Mouse (Mus musculus) adrenal gland, postnatal 4 days (tissue): ENCODE results near the gene Pou6f2. TPM values are rescaled to one million over a fixed set of nuclear protein-coding genes. Genes with fewer than 3 reads are reported as not detected.

Experiments used
- DNase-seq, 2 experiments: peaks; one replicate each; pipeline ENCODE4 v3.0.0; 2021 to 2022; ENCODE audit warnings: low spot score in 2 of 2, mixed read lengths in 2 of 2
- total RNA-seq, 2 experiments: library from RNA; stranded (reverse); gene quantifications; 2 replicates each; pipeline ENCODE4 v1.2.3; 2021

Pou6f2 gene
- total RNA-seq, 2 experiments from 2014 or later, result not detected

- DNase-seq, result peak in 1 of 2 experiments; percentile 3
These were observed 178.8 kb downstream of the Pou6f2 start for GRCm38 (mm10) chr13:18218566-18219234.

DNA sequence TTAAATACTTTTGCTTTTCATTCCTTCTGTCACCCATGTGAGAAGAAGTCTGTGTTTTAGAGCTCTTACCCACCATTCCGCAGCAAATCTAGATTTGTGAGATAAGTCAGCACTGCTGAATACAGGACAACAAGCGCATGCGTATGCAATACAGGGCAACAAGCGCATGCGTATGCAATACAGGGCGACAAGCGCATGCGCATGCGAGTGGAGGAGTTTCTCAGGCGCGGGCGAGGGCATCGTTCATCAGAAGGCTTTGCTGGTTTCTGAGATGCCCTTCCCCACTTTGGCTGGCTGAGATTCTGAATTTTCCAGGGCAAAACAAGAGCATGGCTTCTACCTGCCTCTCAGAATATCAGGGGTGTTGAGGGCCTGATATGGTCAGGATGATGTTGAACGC lies 186.2 kb downstream of the Pou6f2 start:
- DNase-seq, result no peak

GRCm38 (mm10) chr13:18204476-18205250 lies 192.8 kb downstream of the Pou6f2 start:
- DNase-seq, result no peak

- peak in 1 of 2 experiments; percentile 4 for DNase-seq
These were observed 223.5 kb downstream of the Pou6f2 start for GRCm38 (mm10) chr13:18174003-18174402.

- no peak for DNase-seq
These were observed 224.5 kb downstream of the Pou6f2 start for GRCm38 (mm10) chr13:18173021-18173420.

- no peak for DNase-seq
These were observed 225.2 kb downstream of the Pou6f2 start for GRCm38 (mm10) chr13:18172334-18172733.

GRCm38 (mm10) chr13:18164182-18164581 lies 233.3 kb downstream of the Pou6f2 start:
- no peak for DNase-seq

DNA sequence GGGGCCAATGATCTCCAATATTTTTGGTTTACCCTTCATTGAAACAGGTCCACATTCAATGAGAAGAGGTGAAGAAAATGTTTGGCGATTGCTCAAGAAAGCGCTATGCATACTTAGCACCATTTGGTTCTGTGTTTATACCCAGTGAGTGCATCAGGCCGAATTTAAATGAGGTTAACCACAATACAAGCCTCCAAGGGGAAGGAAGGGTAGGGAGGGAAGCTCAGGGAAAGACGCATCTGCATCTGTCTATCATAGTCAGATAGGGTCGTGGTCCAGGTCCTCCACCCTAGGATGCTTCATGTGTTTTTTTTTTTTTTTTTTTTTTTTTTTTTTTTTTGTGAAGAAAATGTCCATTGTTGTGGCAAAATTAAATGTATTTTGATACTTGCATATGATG lies 236.9 kb downstream of the Pou6f2 start:
- no peak for DNase-seq

GRCm38 (mm10) chr13:18153949-18154582 lies 243.4 kb downstream of the Pou6f2 start:
- no peak for DNase-seq

- DNase-seq, result no peak
These were observed 263.8 kb downstream of the Pou6f2 start for GRCm38 (mm10) chr13:18133646-18134045.

DNA sequence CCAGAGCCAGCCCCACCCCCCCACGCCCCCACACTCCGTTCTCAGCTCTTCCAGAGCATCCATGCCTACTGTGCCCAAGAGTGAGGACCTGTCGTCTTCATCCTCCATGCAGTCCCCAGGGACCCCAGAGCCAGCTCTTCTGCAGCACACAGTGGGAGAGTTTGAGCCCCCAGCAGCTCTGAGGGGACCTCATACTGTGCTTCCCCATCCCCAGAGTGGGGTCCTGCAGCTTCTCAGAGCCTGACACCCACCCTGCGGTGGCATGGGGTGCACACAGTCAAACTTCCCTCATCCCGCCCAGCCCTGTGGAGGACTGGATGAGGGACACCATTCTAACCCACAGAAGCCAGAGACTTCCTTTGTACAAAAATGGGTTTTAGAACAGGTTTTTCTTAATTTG lies 264.3 kb downstream of the Pou6f2 start:
- DNase-seq, result no peak

DNA sequence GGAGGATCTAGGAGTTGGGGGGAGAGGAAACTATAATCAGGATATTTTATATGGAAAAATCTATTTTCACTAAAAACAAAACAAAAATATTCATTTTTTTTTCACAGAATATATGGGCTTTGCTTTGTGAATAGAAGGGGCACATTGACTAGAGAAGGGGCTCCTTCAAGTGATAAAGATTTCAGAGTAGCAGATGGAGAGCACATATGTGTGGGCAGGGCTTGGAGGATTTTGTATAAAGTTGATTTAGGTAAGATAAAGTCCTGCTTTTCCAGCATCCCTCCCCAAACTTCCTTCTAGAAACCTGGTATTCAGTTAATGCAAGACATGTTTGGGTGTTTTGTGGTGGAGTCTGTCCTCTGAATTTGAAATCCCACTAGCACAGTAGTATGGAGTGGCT lies 266.2 kb downstream of the Pou6f2 start:
- no peak for DNase-seq

DNA sequence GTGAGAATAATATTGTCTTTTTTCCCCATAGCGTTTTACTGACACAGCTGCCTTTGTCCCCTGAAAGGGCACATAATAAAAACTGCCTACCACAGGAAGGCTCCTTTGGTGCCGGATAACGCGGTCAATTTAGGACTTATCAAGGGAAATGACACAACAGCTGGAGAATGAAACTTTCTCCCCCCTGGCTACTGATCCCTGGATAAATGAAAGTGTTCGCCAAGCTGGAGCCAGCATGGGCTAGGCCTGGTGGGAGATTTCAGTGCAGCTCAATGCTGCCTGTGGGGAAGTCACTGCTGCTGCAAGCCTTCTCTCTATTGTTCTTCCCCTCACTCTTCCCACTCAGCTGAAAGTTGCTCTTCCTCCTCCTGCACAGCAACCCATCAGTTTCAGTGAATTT lies 267.8 kb downstream of the Pou6f2 start:
- no peak for DNase-seq

GRCm38 (mm10) chr13:18128826-18129225 lies 268.7 kb downstream of the Pou6f2 start:
- DNase-seq, result no peak

GRCm38 (mm10) chr13:18128053-18128452 lies 269.4 kb downstream of the Pou6f2 start:
- DNase-seq, result no peak

- DNase-seq, result no peak
These were observed 271.4 kb downstream of the Pou6f2 start for GRCm38 (mm10) chr13:18126111-18126510.

DNA sequence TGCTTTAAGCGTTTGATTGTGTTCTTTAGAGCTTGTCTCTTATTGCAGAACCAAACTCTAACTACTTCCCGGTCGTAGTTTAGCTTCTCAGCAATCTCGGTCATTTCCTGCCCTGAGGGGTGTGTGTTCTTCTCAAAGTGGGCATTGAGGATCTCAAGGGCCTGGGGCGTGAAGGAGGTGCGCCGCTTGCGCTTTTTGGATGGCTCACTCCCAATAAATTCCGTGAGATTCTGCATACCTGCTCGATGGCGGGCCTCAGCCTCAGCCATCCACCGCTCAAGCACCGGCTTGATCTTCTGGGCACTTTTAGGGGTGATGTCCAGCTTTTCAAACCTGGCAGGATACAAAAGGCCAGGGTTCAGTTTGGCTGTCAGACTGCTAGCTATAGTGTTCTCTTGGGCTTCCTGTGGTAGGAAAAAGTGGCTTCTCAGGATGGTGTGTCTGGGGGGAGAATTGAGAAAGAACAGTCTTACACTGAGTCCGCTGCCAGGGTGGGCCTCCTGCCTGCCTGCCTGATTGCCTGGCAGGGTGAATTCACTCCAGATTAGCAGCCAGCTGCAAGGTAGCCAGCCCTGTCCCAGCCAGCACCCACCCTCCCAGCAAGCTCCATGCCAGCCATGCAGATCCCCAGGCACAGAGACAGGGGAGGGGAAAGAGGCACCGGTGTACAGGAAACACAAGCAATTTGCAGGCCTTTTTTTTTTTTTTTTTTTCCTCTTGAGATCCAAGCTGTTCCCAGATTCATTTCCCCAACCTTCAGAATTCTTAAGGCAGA lies 272.1 kb downstream of the Pou6f2 start:
- DNase-seq, result no peak

DNA sequence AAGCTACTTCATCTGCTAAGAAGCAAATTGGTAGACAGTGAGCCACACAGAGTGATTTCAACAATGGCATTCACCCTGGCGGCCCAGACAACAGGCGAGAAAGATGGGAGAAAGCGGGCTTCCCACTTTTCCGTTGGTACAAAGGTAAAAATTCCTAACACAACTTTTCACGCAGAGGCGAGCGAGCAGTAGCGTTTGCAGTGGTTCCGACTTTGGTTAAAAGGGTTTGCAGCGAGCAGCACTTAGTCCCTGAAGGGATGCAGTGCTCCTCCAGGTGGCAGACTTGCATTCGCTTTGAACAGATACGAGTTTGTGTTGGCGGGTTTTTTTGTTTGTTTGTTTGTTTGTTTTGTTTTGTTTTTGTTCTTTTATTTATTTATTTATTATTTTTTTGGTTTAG lies 273.1 kb downstream of the Pou6f2 start:
- DNase-seq, result no peak

GRCm38 (mm10) chr13:18120406-18120805 lies 277.1 kb downstream of the Pou6f2 start:
- no peak for DNase-seq

DNA sequence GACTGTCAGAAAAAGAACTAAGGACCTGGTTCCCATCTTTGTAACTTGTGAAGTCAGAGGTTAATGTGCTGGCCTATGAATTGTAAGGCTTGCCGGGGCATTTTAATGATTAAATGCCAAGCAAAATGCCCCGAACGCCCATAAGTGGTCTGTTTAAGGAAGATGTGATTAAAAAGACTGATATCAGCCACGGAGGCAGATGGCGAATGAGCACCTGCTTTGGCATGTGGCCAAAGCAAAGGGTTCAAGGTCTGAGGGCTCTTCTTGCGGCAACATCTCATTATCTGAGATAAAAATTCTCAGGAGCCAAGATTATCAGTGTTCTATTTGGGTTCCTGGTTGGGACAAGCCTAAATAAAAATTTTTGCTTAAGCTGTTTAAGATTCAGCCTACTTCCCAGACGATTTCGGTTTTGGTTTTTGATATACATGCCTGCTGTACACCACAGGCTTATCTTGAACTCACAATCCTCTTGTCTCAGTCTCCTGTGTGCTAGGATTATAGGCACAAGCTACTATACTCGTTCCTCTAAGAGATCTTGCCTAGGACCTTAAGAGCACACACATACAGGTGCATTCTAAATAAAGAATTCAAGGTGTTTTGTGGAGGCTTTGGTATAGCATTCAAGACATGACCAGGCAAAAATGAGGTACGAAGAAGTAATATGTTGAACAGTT lies 315.9 kb downstream of the Pou6f2 start:
- no peak for DNase-seq
